8 mouse cellular contexts compared by ENCODE assay signal in genomic region chr7:96914031-96914430, GRCm38 (mm10). TPM values are rescaled to one million over a fixed set of nuclear protein-coding genes. Genes with fewer than 3 reads are reported as not detected.
A peak's percentile ranks its signal among the peaks of the same experiment; 100 is the strongest.
DNase-seq lines count a peak whose midpoint lies in the region; ATAC-seq and TF ChIP-seq lines count a peak whose summit lies in the region.

No protein-coding gene starts in this region.

- H3K27ac ChIP-seq in layer of hippocampus, adult 2 months = no peak overlapping the region
- no peak overlapping the region for H3K27ac ChIP-seq in lung, embryonic 16.5 days (ENCODE audit: low read length)

- intact Hi-C loops in heart, postnatal 36 days (cut with DNase I) = loop anchor here (1.0 to 10.0 kb wide), 2 partner anchors 135 to 1049 kb away; no protein-coding TSS in a partner anchor

- H3K27me3 ChIP-seq in E14TG2a.4 (ENCODE audit: insufficient read depth, low read length) = peaks cover 24% of the 10 kb centered on the region
- no peaks in the 10 kb centered on the region for H3K27me3 ChIP-seq in lung, embryonic 16.5 days (ENCODE audit: control insufficient read depth, insufficient read depth, low read depth, low read length)

- H3K4me3 ChIP-seq in E14TG2a.4 (replicated peaks; ENCODE audit: low read length) = no peak overlapping the region
- H3K4me3 ChIP-seq in layer of hippocampus, adult 2 months = no peak overlapping the region
- H3K4me3 ChIP-seq in lung, embryonic 16.5 days (ENCODE audit: low read length) = no peak overlapping the region

- no peak overlapping the region for H3K9ac ChIP-seq in lung, embryonic 16.5 days (ENCODE audit: low read length)

- peak; percentile 91 for DNase-seq in brain, adult 2 months (ENCODE audit: low read depth, low spot score)
- peak; percentile 57 for DNase-seq in fibroblast of lung, adult 2 months (ENCODE audit: low read depth)
- DNase-seq in heart, postnatal 36 days = peak; percentile 78 to 81
- DNase-seq in layer of hippocampus, adult 2 months (ENCODE audit: low spot score in 2 of 2) = peak; percentile 78 to 92
- peak; percentile 94 for DNase-seq in retina, embryonic 14.5 days (ENCODE audit: low spot score)
- peak; percentile 76 for DNase-seq in thymus, postnatal 25 days

- no peaks in the 10 kb centered on the region for H3K9me3 ChIP-seq in E14TG2a.4 (ENCODE audit: low read length)
- H3K9me3 ChIP-seq in lung, embryonic 16.5 days (ENCODE audit: control insufficient read depth, low read length) = no peaks in the 10 kb centered on the region

- WGBS in lung, embryonic 16.5 days = under 1% methylated on average over 6 of the region's 6 CpGs

- ATAC-seq in lung, embryonic 16.5 days (ENCODE audit: low read depth) = peak; percentile 48

- peak; percentile 85 for TF ChIP-seq CTCF in E14TG2a.4 (conservative IDR thresholded peaks at IDR 0.05; ENCODE audit: low read length)
- peak; percentile 94 for TF ChIP-seq CTCF in layer of hippocampus, adult 2 months (conservative IDR thresholded peaks at IDR 0.05)

- no peaks in the 10 kb centered on the region for H3K4me1 ChIP-seq in E14TG2a.4 (replicated peaks; ENCODE audit: low read depth, low read length)
- H3K4me1 ChIP-seq in lung, embryonic 16.5 days (replicated peaks; ENCODE audit: control insufficient read depth, insufficient read depth, low read length) = no peaks in the 10 kb centered on the region

- H3K36me3 ChIP-seq in E14TG2a.4 (ENCODE audit: insufficient read depth, low read length) = no peaks in the 10 kb centered on the region
- no peaks in the 10 kb centered on the region for H3K36me3 ChIP-seq in lung, embryonic 16.5 days (ENCODE audit: control insufficient read depth, insufficient read depth, low read length)

- no peak overlapping the region for H3K4me2 ChIP-seq in lung, embryonic 16.5 days (ENCODE audit: low read depth, low read length)

RNA-seq across cellular contexts. Expression of gene Nars2, which starts 37.3 kb away (rescaled TPM):
- 10 to 100 TPM; 16.4 to 18.7 TPM for total RNA-seq in heart, postnatal 36 days (2021)
- total RNA-seq in layer of hippocampus, adult 2 months (2021) = 10 to 100 TPM; 15.2 to 17.4 TPM
- polyA plus RNA-seq in lung, embryonic 16.5 days (2015; fragmentation: Nextera tagmentation; extraction: Ambion mirVana) = 16.0 and 18.0 TPM in 2 replicates
